Mouse (Mus musculus) megakaryocyte, embryonic 14.5 days (primary cell): Measurements from ENCODE around the gene Cdc34b. TPM values are rescaled to one million over a fixed set of nuclear protein-coding genes. Genes with fewer than 3 reads are reported as not detected.

Source experiments
- H3K27me3 ChIP-seq: replicated peaks from 2 replicates; pipeline ENCODE3; 2012; ENCODE audit warnings: inconsistent platforms
- H3K36me3 ChIP-seq: replicated peaks from 2 replicates; pipeline ENCODE3; 2012; ENCODE audit warnings: low read length, inconsistent platforms, mixed read lengths
- H3K4me1 ChIP-seq: 2 replicates; pipeline ENCODE4 v1.6.1; 2012; ENCODE audit warnings: inconsistent platforms
- H3K4me3 ChIP-seq: replicated peaks from 2 replicates; pipeline ENCODE3; 2012; ENCODE audit warnings: moderate library complexity, mild to moderate bottlenecking, inconsistent platforms
- H3K9me3 ChIP-seq: 2 replicates; pipeline ENCODE4 v1.6.1; 2012; ENCODE audit warnings: inconsistent platforms
- FLI1 ChIP-seq: IDR thresholded peaks from 2 replicates; pipeline ENCODE4 v1.6.1; 2012; ENCODE audit warnings: low read length, inconsistent platforms, mixed read lengths
- GATA1 ChIP-seq: IDR thresholded peaks from 3 replicates; pipeline ENCODE4 v1.6.1; 2012; ENCODE audit warnings: mixed read lengths, low read length, inconsistent platforms, borderline replicate concordance
- polyA plus RNA-seq: library from polyadenylated mRNA; stranded (reverse); fragments of >175 nt; gene quantifications from 2 replicates; pipeline ENCODE4 v1.2.3, GENCODE M21; 2012; ENCODE audit warnings: low replicate concordance; ENCODE audit not compliant: insufficient read depth

Gene Cdc34b
- polyA plus RNA-seq, 1 experiment, result not detected

DNA sequence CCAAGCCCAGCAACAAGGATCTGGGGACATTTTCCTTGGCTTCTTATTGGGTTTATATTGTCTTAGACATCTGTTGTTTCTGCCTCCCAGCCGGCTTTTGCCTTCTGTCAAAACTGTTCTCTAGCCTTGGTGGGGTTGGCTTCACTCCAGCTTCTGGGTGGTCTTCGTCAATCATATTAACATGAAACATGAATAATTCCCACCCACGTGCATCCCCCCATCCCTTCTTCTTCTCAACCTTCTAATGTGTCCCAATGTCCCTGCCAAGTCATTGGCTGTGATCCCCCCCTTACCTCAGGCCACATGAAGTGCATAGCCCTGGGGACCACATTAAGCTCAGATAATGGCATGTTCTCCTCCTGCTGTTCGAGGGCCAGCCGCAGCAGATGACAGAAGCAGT, 37.1 kb upstream of the Cdc34b start, which contains the start of gene Gm11541:
Gene Gm11541 (minus strand): TSS at position 28 of the 400 bp plus-strand sequence.
- Histone ChIP-seq H3K9me3 (peaks cover 32% of the 10 kb centered on the region), H3K4me3 (no peak within 1 kb of the TSS), H3K36me3 (no peaks in the 10 kb centered on the region), H3K4me1 (peaks cover 3% of the 10 kb centered on the region; the same call in 1 of the 2 replicates), H3K27me3 (peaks cover 42% of the 10 kb centered on the region)
- TF ChIP-seq GATA1, result no peak
- TF ChIP-seq FLI1, result no peak

DNA sequence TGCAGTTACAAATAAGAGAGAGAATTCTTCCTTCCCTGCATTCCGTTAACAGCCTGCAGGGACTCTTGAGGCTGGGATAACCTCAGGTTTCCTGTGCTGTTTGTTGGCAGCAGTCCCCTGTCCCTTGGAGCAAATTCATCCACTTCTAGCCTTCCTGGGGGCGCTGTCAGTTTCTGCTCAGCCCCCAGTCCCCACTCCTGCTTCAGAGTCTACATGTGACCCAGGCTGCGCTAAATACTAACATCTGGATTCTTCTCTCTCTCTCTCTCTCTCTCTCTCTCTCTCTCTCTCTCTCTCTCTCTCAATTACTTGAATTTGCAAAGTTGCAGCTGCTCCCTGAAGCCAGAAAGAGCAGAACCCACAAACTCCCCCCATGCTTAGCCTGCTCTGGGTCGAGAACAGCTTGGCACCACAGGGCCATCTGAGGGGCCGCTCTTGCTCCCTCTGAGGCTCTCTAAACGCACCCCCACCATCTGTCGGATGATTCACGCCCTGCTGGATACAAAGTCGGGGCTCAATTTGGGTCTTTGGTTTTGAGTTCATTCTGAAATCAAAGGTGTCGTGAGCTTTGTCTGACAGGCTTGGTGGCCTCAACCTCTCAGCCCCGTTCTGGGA, 28.2 kb upstream of the Cdc34b start:
- Histone ChIP-seq H3K4me1 (peaks cover 15% of the 10 kb centered on the region), H3K9me3 (peaks cover 17% of the 10 kb centered on the region), H3K27me3 (peaks cover 38% of the 10 kb centered on the region), H3K36me3 (no peaks in the 10 kb centered on the region), H3K4me3 (no peak overlapping the region)
- TF ChIP-seq FLI1, result no peak
- TF ChIP-seq GATA1, result no peak

DNA sequence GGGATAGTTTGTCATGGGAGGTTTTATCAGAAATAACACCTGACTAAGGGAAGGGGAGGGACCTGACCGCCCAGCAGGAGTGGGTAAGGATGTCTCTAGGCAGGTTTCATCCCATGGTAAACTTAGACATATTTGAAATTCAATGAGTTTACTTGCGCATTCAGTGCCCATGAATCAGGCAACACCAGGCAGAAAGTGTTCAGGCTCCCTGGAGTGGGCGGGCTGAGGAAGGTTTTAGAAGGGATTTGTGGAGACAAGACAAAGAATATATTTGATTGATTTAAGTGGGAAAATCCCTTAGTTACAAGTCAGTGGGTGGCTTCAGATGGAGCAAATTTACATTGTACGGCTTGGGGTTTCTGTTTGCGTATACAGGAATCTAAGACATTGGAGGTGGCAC, 26.0 kb upstream of the Cdc34b start:
- Histone ChIP-seq H3K4me3 (no peak overlapping the region), H3K4me1 (peaks cover 29% of the 10 kb centered on the region), H3K9me3 (peaks cover 12% of the 10 kb centered on the region), H3K36me3 (no peaks in the 10 kb centered on the region), H3K27me3 (peaks cover 25% of the 10 kb centered on the region)
- TF ChIP-seq GATA1 (no peak), FLI1 (no peak)

DNA sequence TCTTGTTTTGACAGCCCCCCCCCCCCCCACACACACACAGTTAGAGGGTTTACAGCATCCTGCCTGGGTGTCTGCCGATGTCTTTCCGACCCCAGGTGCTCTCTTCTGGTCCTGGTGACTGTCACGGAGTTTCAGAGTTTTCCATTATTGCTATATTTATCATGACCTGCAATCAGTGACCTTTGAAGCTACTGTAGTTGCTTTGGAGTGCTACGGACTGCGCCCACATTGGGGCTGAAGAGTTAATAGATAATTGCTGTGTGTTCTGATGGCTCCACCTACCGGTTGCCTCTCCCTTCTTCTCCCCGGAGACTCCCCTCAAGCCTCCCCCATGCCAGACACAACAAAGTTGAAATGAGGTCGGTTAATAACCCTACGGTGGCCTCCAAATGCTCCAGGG, 24.8 kb upstream of the Cdc34b start:
- H3K9me3 ChIP-seq, result peaks cover 12% of the 10 kb centered on the region
- H3K27me3 ChIP-seq, result peaks cover 25% of the 10 kb centered on the region
- H3K4me3 ChIP-seq, result no peak overlapping the region
- H3K36me3 ChIP-seq, result no peaks in the 10 kb centered on the region
- TF ChIP-seq GATA1, result no peak
- TF ChIP-seq FLI1, result no peak
- peaks cover 29% of the 10 kb centered on the region for H3K4me1 ChIP-seq

DNA sequence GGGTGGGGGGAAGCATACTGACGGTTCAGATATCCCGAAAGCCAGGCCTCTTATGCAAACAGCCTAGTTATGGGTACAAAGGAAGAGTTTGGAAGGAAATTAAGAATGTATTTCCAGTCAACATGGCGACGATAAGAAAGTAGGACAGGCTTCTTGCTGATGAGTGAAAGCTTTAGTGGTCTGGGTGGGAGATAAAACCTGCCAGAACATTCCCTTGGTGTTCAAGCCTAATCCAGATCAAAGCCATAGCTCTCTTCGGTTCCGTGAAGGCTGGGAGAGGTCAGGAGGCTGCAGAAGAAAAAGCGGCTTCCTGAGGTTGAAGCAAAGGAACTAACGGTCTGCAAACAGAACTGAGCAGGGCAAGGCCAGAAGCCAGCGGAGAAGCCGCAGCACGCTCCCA, 24.3 kb upstream of the Cdc34b start:
- Histone ChIP-seq H3K4me3 (no peak overlapping the region), H3K36me3 (no peaks in the 10 kb centered on the region), H3K4me1 (peaks cover 29% of the 10 kb centered on the region), H3K9me3 (peaks cover 12% of the 10 kb centered on the region), H3K27me3 (peaks cover 29% of the 10 kb centered on the region)
- no peak for TF ChIP-seq GATA1
- no peak for TF ChIP-seq FLI1

DNA sequence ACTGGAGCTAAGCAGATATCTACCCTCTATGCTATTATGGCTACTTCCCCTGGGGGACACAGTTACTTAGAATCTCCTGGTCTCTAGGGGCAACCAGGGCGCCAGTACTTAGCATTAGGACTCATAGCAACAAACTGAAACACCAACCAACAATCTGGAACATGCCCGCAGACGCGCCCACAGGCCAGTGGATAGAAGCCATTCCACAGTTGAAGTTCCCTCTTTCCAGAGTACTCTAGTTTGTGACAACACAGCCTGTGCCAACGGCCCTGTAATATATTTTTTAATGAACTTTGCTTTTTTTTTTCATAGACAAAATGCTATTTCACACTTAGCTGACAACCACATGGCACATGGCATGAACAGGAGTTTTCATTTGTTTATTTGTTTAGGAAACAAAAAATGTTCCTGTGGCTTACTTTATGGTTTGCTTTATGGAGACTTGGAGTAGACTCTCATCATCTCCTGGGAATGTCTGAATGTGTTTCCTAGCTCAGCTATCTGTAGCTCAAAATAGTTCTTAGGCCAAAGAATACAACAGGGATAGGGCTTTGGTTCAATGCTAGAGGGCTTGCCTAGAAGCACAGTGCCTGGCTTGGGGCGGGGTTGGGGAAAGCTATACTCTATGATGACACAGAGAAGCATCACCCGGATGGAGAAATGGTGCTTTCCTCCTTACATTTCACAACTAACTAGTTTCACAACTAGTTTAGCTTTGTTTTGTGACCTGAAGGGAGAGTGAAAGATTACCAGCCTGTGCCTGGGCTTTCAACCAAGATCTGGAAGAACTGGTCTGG, 23.3 kb upstream of the Cdc34b start:
- H3K4me3 ChIP-seq, result no peak overlapping the region
- H3K9me3 ChIP-seq, result peaks cover 12% of the 10 kb centered on the region
- H3K27me3 ChIP-seq, result peaks cover 35% of the 10 kb centered on the region
- H3K36me3 ChIP-seq, result no peaks in the 10 kb centered on the region
- H3K4me1 ChIP-seq, result peaks cover 31% of the 10 kb centered on the region
- TF ChIP-seq FLI1, result no peak
- TF ChIP-seq GATA1, result no peak

DNA sequence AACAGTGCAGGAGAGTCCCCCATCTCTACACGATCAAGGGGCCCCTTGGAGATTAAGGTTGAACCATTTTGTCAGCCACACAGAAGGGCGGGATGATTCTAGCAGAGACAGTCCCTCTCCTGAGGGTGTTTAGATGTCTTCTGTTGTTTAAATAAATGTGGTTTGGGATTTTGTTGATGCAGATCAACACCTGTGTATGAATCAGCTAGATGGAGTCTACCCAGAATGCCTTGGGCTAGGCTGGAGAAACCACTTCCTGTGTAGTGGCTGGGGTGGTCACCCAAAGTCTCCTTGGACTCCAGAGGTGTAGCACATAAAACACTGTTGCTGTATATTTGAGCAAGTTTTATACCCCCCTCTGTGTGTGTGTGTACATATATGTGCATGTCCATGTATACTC, 22.4 kb upstream of the Cdc34b start:
- TF ChIP-seq GATA1 (no peak), FLI1 (no peak)
- peaks cover 31% of the 10 kb centered on the region for H3K4me1 ChIP-seq
- no peaks in the 10 kb centered on the region for H3K36me3 ChIP-seq
- peaks cover 4% of the 10 kb centered on the region for H3K9me3 ChIP-seq
- H3K4me3 ChIP-seq, result no peak overlapping the region
- peaks cover 28% of the 10 kb centered on the region for H3K27me3 ChIP-seq

DNA sequence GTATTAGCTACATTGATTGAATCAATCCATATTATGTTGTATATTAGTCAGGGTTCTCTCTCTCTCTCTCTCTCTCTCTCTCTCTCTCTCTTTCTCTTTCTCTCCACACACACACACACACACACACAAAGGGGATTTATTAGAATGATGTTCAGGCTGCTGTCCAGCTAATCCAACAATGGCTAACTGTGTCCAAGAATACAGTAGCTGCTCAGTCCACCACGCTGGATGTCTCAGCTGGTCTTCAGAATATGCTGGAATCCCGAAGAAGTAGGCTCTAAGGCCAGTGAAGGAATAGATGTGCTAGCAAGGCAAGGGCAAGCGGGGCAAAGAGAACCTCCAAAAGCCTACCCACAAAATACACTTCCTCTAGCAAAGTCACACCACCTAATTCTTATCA, 14.3 kb upstream of the Cdc34b start:
- peaks cover 28% of the 10 kb centered on the region for H3K4me1 ChIP-seq
- TF ChIP-seq FLI1, result no peak
- H3K9me3 ChIP-seq, result no peaks in the 10 kb centered on the region
- no peaks in the 10 kb centered on the region for H3K36me3 ChIP-seq
- H3K27me3 ChIP-seq, result peaks cover 13% of the 10 kb centered on the region
- H3K4me3 ChIP-seq, result no peak overlapping the region

GRCm38 (mm10) chr11:94728545-94728944, 13.0 kb upstream of the Cdc34b start:
- Histone ChIP-seq H3K4me3 (no peak overlapping the region), H3K9me3 (no peaks in the 10 kb centered on the region), H3K4me1 (peaks cover 23% of the 10 kb centered on the region), H3K36me3 (no peaks in the 10 kb centered on the region), H3K27me3 (peaks cover 10% of the 10 kb centered on the region)
- TF ChIP-seq GATA1 (no peak), FLI1 (no peak)

DNA sequence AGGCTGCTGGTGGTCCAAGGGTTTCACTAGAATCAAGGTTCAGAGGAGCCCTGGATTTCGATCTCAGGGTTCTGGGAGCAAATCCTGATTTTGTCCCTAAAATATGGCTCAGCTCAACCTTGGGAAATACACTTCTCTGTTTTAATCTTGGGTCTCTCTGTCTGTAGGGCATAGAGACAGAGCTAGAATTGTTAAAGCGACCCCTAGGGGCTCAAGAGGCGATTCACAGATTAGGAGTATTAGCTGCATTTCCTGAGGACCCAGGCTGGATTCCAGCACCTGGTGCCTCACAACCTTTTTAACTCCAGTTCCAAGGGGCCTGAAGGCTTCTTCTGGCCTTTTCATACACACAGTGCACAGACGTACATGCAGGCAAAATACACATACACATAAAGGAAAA, 12.0 kb upstream of the Cdc34b start:
- H3K4me1 ChIP-seq, result peaks cover 23% of the 10 kb centered on the region
- H3K27me3 ChIP-seq, result peaks cover 12% of the 10 kb centered on the region
- no peak for TF ChIP-seq GATA1
- no peak for TF ChIP-seq FLI1
- no peaks in the 10 kb centered on the region for H3K36me3 ChIP-seq
- no peak overlapping the region for H3K4me3 ChIP-seq
- H3K9me3 ChIP-seq, result no peaks in the 10 kb centered on the region
